Comparison of ENCODE assay signal across 8 mouse cellular contexts in the genomic region with DNA sequence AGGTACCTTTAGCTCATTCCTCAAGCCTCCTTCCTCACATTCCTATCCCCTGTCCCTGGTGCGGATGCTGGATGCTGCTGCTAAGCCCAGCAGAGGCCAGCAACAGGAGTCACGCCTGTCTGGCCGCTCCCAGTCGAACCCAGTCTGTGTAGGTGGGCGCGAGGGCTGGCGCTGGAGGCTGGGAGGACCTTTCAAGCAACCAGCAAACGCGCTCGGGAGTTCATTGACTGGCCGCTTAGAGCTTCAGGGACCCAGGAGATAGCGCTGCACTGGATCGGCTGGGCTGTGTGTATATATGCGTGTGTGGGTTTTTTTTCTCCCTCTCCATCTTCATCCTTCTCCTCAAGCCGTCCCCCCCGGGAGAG. TPM values are rescaled to one million over a fixed set of nuclear protein-coding genes. Genes with fewer than 3 reads are reported as not detected.
DNase-seq lines count a peak whose midpoint lies in the region; ATAC-seq and TF ChIP-seq lines count a peak whose summit lies in the region.

No protein-coding gene starts in this region.

- H3K27ac ChIP-seq in kidney, postnatal 0 days, result no peak overlapping the region
- no peak overlapping the region for H3K27ac ChIP-seq in embryonic facial prominence, embryonic 14.5 days (replicated peaks; ENCODE audit: low read depth, low read length)
- H3K27ac ChIP-seq in intestine, embryonic 15.5 days, result no peak overlapping the region
- no peak overlapping the region for H3K27ac ChIP-seq in midbrain, embryonic 10.5 days (replicated peaks)
- no peak overlapping the region for H3K27ac ChIP-seq in stomach, postnatal 0 days (replicated peaks)

- peak overlapping the region; percentile 94 for H3K4me2 ChIP-seq in kidney, postnatal 0 days (ENCODE audit: low read length)
- H3K4me2 ChIP-seq in embryonic facial prominence, embryonic 14.5 days (ENCODE audit: low read depth, low read length), result peak overlapping the region; percentile 98
- H3K4me2 ChIP-seq in intestine, embryonic 15.5 days (replicated peaks), result peak overlapping the region; percentile 99
- peak overlapping the region; percentile 79 for H3K4me2 ChIP-seq in stomach, postnatal 0 days (replicated peaks; ENCODE audit: low read depth)

- no peaks in the 10 kb centered on the region for H3K9me3 ChIP-seq in kidney, postnatal 0 days (replicated peaks; ENCODE audit: low read length)
- H3K9me3 ChIP-seq in embryonic facial prominence, embryonic 14.5 days (ENCODE audit: control insufficient read depth, low read length), result no peaks in the 10 kb centered on the region
- no peaks in the 10 kb centered on the region for H3K9me3 ChIP-seq in intestine, embryonic 15.5 days
- no peaks in the 10 kb centered on the region for H3K9me3 ChIP-seq in midbrain, embryonic 10.5 days (replicated peaks)
- no peaks in the 10 kb centered on the region for H3K9me3 ChIP-seq in stomach, postnatal 0 days (ENCODE audit: control insufficient read depth, low read length)

- H3K4me3 ChIP-seq in kidney, postnatal 0 days (replicated peaks; ENCODE audit: low read depth, low read length), result peak overlapping the region; percentile 51
- H3K4me3 ChIP-seq in embryonic facial prominence, embryonic 14.5 days (ENCODE audit: low read depth, low read length), result peak overlapping the region; percentile 55
- peak overlapping the region; percentile 52 for H3K4me3 ChIP-seq in intestine, embryonic 15.5 days (replicated peaks)
- peak overlapping the region; percentile 69 for H3K4me3 ChIP-seq in midbrain, embryonic 10.5 days
- peak overlapping the region; percentile 48 for H3K4me3 ChIP-seq in stomach, postnatal 0 days (ENCODE audit: low read depth, low read length)

- peaks cover 7% of the 10 kb centered on the region for H3K4me1 ChIP-seq in kidney, postnatal 0 days (replicated peaks; ENCODE audit: insufficient read depth, low read length)
- H3K4me1 ChIP-seq in embryonic facial prominence, embryonic 14.5 days (ENCODE audit: control insufficient read depth, insufficient read depth, low read length), result no peaks in the 10 kb centered on the region
- peaks cover 7% of the 10 kb centered on the region; the same call in 1 of the 2 replicates for H3K4me1 ChIP-seq in intestine, embryonic 15.5 days (replicated peaks)
- peaks cover 16% of the 10 kb centered on the region for H3K4me1 ChIP-seq in midbrain, embryonic 10.5 days
- H3K4me1 ChIP-seq in stomach, postnatal 0 days (replicated peaks; ENCODE audit: control insufficient read depth, insufficient read depth), result no peaks in the 10 kb centered on the region

- TF ChIP-seq CTCF in kidney, postnatal 0 days (IDR thresholded peaks at IDR 0.05; ENCODE audit: low read depth), result no peak
- TF ChIP-seq CTCF in stomach, postnatal 0 days (IDR thresholded peaks at IDR 0.05; ENCODE audit: low read depth), result no peak

- DNase-seq in kidney, postnatal 0 days (ENCODE audit: low spot score), result no peak
- DNase-seq in kidney, postnatal 36 days, result no peak
- no peak for DNase-seq in embryonic facial prominence, embryonic 14.5 days (ENCODE audit: low spot score)
- peak; percentile 45 for DNase-seq in midbrain, embryonic 10.5 days (ENCODE audit: low spot score)
- DNase-seq in stomach, postnatal 0 days (ENCODE audit: low spot score), result no peak
- no peak for DNase-seq in T-cell, adult 2 months (ENCODE audit: low spot score)
- no peak for DNase-seq in cerebellum, postnatal 36 days

- H3K36me3 ChIP-seq in kidney, postnatal 0 days (ENCODE audit: insufficient read depth, low read length), result no peaks in the 10 kb centered on the region
- no peaks in the 10 kb centered on the region for H3K36me3 ChIP-seq in embryonic facial prominence, embryonic 14.5 days (ENCODE audit: control insufficient read depth, insufficient read depth, low read length)
- no peaks in the 10 kb centered on the region for H3K36me3 ChIP-seq in intestine, embryonic 15.5 days
- no peaks in the 10 kb centered on the region for H3K36me3 ChIP-seq in midbrain, embryonic 10.5 days
- no peaks in the 10 kb centered on the region for H3K36me3 ChIP-seq in stomach, postnatal 0 days (ENCODE audit: control insufficient read depth, insufficient read depth, low read length)

- H3K9ac ChIP-seq in kidney, postnatal 0 days (ENCODE audit: low read depth, low read length), result peak overlapping the region; percentile 46; the same call in 1 of the 2 replicates
- no peak overlapping the region for H3K9ac ChIP-seq in embryonic facial prominence, embryonic 14.5 days (ENCODE audit: low read depth, low read length)
- peak overlapping the region; percentile 46; the same call in 1 of the 2 replicates for H3K9ac ChIP-seq in intestine, embryonic 15.5 days
- peak overlapping the region; percentile 13; the same call in 1 of the 2 replicates for H3K9ac ChIP-seq in stomach, postnatal 0 days (ENCODE audit: low read length)

- WGBS in kidney, postnatal 0 days, result under 1% methylated on average over 15 of the region's 16 CpGs
- WGBS in embryonic facial prominence, embryonic 14.5 days, result 1% methylated on average over 13 of the region's 16 CpGs
- 2% methylated on average over 16 of the region's 16 CpGs for WGBS in intestine, embryonic 15.5 days
- WGBS in midbrain, embryonic 10.5 days, result 0% methylated on average over 16 of the region's 16 CpGs
- 1% methylated on average over 16 of the region's 16 CpGs for WGBS in stomach, postnatal 0 days

- peaks cover 12% of the 10 kb centered on the region; the same call in 1 of the 2 replicates for H3K27me3 ChIP-seq in kidney, postnatal 0 days (ENCODE audit: insufficient read depth, low read length)
- peaks cover 37% of the 10 kb centered on the region for H3K27me3 ChIP-seq in embryonic facial prominence, embryonic 14.5 days (replicated peaks; ENCODE audit: control insufficient read depth, insufficient read depth, low read length)
- peaks cover 18% of the 10 kb centered on the region for H3K27me3 ChIP-seq in intestine, embryonic 15.5 days (replicated peaks)
- H3K27me3 ChIP-seq in midbrain, embryonic 10.5 days (ENCODE audit: low read depth, poor library complexity, severe bottlenecking), result peaks cover 59% of the 10 kb centered on the region
- no peaks in the 10 kb centered on the region; the same call in 1 of the 2 replicates for H3K27me3 ChIP-seq in stomach, postnatal 0 days (ENCODE audit: control insufficient read depth, insufficient read depth, low read length)

- no peak for ATAC-seq in kidney, postnatal 0 days (replicated peaks; ENCODE audit: low FRiP score, low read depth)
- no peak for ATAC-seq in embryonic facial prominence, embryonic 14.5 days (ENCODE audit: low read depth)
- ATAC-seq in intestine, embryonic 15.5 days, result peak; percentile 42; the same call in 1 of the 2 replicates
- ATAC-seq in stomach, postnatal 0 days (ENCODE audit: low FRiP score, low TSS enrichment), result no peak

- no peak for TF ChIP-seq EP300 in stomach, postnatal 0 days (optimal IDR thresholded peaks at IDR 0.05)

RNA-seq across cellular contexts. Expression of a gene that starts 1.2 kb away (rescaled TPM):
- polyA plus RNA-seq in kidney, postnatal 0 days (2015; fragmentation: Nextera tagmentation; extraction: Ambion mirVana), result 4.6 and 5.9 TPM in 2 replicates
- polyA plus RNA-seq in embryonic facial prominence, embryonic 14.5 days (2014; fragmentation: Nextera tagmentation; extraction: Ambion mirVana), result 2.9 and 3.1 TPM in 2 replicates
- polyA plus RNA-seq in intestine, embryonic 15.5 days (2015; fragmentation: Nextera tagmentation; extraction: Ambion mirVana), result 1.7 and 2.4 TPM in 2 replicates
- polyA plus RNA-seq in midbrain, embryonic 10.5 days (2016; fragmentation: Nextera tagmentation; extraction: Ambion mirVana), result 0.79 and 0.86 TPM in 2 replicates
- 0.92 and 1.9 TPM in 2 replicates for polyA plus RNA-seq in stomach, postnatal 0 days (2015; fragmentation: Nextera tagmentation; extraction: Ambion mirVana)

RNA-seq across cellular contexts. Expression of a gene that starts 46.9 kb away (rescaled TPM):
- polyA plus RNA-seq in kidney, postnatal 0 days (2015; fragmentation: Nextera tagmentation; extraction: Ambion mirVana), result 48.5 and 55.3 TPM in 2 replicates
- polyA plus RNA-seq in embryonic facial prominence, embryonic 14.5 days (2014; fragmentation: Nextera tagmentation; extraction: Ambion mirVana), result 54.2 and 55.8 TPM in 2 replicates
- polyA plus RNA-seq in intestine, embryonic 15.5 days (2015; fragmentation: Nextera tagmentation; extraction: Ambion mirVana), result 36.6 and 42.6 TPM in 2 replicates
- 36.0 and 37.8 TPM in 2 replicates for polyA plus RNA-seq in midbrain, embryonic 10.5 days (2016; fragmentation: Nextera tagmentation; extraction: Ambion mirVana)
- polyA plus RNA-seq in stomach, postnatal 0 days (2015; fragmentation: Nextera tagmentation; extraction: Ambion mirVana), result 36.8 and 40.9 TPM in 2 replicates
